In genomic region chr6:89448736-89449135, GRCm38 (mm10) we compare ENCODE assay signal across 17 mouse cellular contexts.
DNase-seq lines count a peak whose midpoint lies in the region; ATAC-seq and TF ChIP-seq lines count a peak whose summit lies in the region.
"Had no signal": no experiment of that assay in that cellular context is flagged by ENCODE, and none has a peak within 500 bp of the region (broad histone marks: within the 10 kb centered on the region; RNA-seq: fewer than 3 reads in every experiment).

No protein-coding gene starts in this region.

- ATAC-seq in frontal cortex, adult (ENCODE audit: low TSS enrichment) = peak; percentile 54
- no peak for ATAC-seq in midbrain, embryonic 14.5 days (ENCODE audit: low FRiP score, low TSS enrichment)
- no peak for ATAC-seq in midbrain, postnatal 0 days (ENCODE audit: low FRiP score)
- peak; percentile 74 for ATAC-seq in common myeloid progenitor, adult 5-6 weeks (replicated peaks; ENCODE audit: low read depth, poor library complexity, severe bottlenecking)
- peak; percentile 82 for ATAC-seq in megakaryocyte progenitor cell, adult 5-6 weeks (replicated peaks; ENCODE audit: poor library complexity)
- ATAC-seq in forebrain, embryonic 13.5 days = no peak
- ATAC-seq: forebrain, embryonic 16.5 days; inflammation-experienced regulatory T-cells, adult 6 months; midbrain, embryonic 16.5 days had no signal

- H3K4me3 ChIP-seq in midbrain, embryonic 14.5 days (replicated peaks; ENCODE audit: low read depth, low read length) = no peak overlapping the region
- H3K4me3 ChIP-seq in midbrain, postnatal 0 days (ENCODE audit: low read depth, low read length) = no peak overlapping the region
- no peak overlapping the region for H3K4me3 ChIP-seq in forebrain, embryonic 13.5 days
- H3K4me3 ChIP-seq: hindbrain, embryonic 12.5 days; lung, embryonic 15.5 days; megakaryocyte, embryonic 14.5 days had no signal

- no peak overlapping the region for H3K4me2 ChIP-seq in midbrain, embryonic 14.5 days (ENCODE audit: low read length)
- no peak overlapping the region for H3K4me2 ChIP-seq in midbrain, postnatal 0 days (ENCODE audit: low read depth, low read length, poor library complexity, severe bottlenecking)
- no peak overlapping the region for H3K4me2 ChIP-seq in forebrain, embryonic 13.5 days
- H3K4me2 ChIP-seq: hindbrain, embryonic 12.5 days; lung, embryonic 15.5 days had no signal

- no peak for TF ChIP-seq CTCF in midbrain, postnatal 0 days (IDR thresholded peaks at IDR 0.05)

- H3K27ac ChIP-seq in midbrain, embryonic 14.5 days (replicated peaks; ENCODE audit: low read depth, low read length) = 0 out of 2 replicates have a peak overlapping the region, but pooled peaks have one; percentile 16
- H3K27ac ChIP-seq in midbrain, postnatal 0 days (ENCODE audit: low read depth, low read length) = no peak overlapping the region
- no peak overlapping the region for H3K27ac ChIP-seq in forebrain, embryonic 13.5 days
- H3K27ac ChIP-seq: hindbrain, embryonic 12.5 days; lung, embryonic 15.5 days had no signal

- H3K27me3 ChIP-seq in midbrain, embryonic 14.5 days (ENCODE audit: control insufficient read depth, insufficient read depth, low read length) = no peaks in the 10 kb centered on the region
- H3K27me3 ChIP-seq in midbrain, postnatal 0 days (ENCODE audit: insufficient read depth, low read length) = no peaks in the 10 kb centered on the region
- no peaks in the 10 kb centered on the region for H3K27me3 ChIP-seq in forebrain, embryonic 13.5 days
- H3K27me3 ChIP-seq: hindbrain, embryonic 12.5 days; lung, embryonic 15.5 days had no signal

- no peaks in the 10 kb centered on the region for H3K9me3 ChIP-seq in midbrain, embryonic 14.5 days (ENCODE audit: control insufficient read depth, low read length)
- no peaks in the 10 kb centered on the region for H3K9me3 ChIP-seq in midbrain, postnatal 0 days (ENCODE audit: low read length)
- H3K9me3 ChIP-seq in forebrain, embryonic 13.5 days (replicated peaks) = no peaks in the 10 kb centered on the region
- H3K9me3 ChIP-seq: hindbrain, embryonic 12.5 days; lung, embryonic 15.5 days; megakaryocyte, embryonic 14.5 days had no signal

- no peak for DNase-seq in frontal cortex, postnatal 10 days (ENCODE audit: low spot score in 2 of 2)
- no peak for DNase-seq in midbrain, embryonic 14.5 days
- no peak for DNase-seq in midbrain, postnatal 0 days (ENCODE audit: low spot score)
- no peak for DNase-seq in frontal cortex, postnatal 14 days (ENCODE audit: low spot score in 2 of 2)
- DNase-seq: cerebellum, postnatal 14 days; right cerebral cortex, postnatal 4 days; thymus, postnatal 25 days had no signal

- no peaks in the 10 kb centered on the region for H3K36me3 ChIP-seq in midbrain, embryonic 14.5 days (ENCODE audit: control insufficient read depth, insufficient read depth, low read length)
- no peaks in the 10 kb centered on the region for H3K36me3 ChIP-seq in midbrain, postnatal 0 days (ENCODE audit: insufficient read depth, low read length)
- no peaks in the 10 kb centered on the region for H3K36me3 ChIP-seq in forebrain, embryonic 13.5 days (ENCODE audit: poor library complexity, severe bottlenecking)
- H3K36me3 ChIP-seq: hindbrain, embryonic 12.5 days; lung, embryonic 15.5 days had no signal

- H3K4me1 ChIP-seq in midbrain, embryonic 14.5 days (ENCODE audit: control insufficient read depth, insufficient read depth, low read length) = peaks cover 5% of the 10 kb centered on the region; the same call in 1 of the 2 replicates
- peaks cover 16% of the 10 kb centered on the region; the same call in 1 of the 2 replicates for H3K4me1 ChIP-seq in midbrain, postnatal 0 days (ENCODE audit: insufficient read depth, low read length)
- peaks cover 15% of the 10 kb centered on the region for H3K4me1 ChIP-seq in forebrain, embryonic 13.5 days
- H3K4me1 ChIP-seq: megakaryocyte, embryonic 14.5 days had no signal

- WGBS in midbrain, embryonic 14.5 days = 82% methylated on average over 3 of the region's 3 CpGs
- WGBS in midbrain, postnatal 0 days = 78% methylated on average over 3 of the region's 3 CpGs
- WGBS in forebrain, embryonic 13.5 days = 85% methylated on average over 3 of the region's 3 CpGs

- no peak overlapping the region for H3K9ac ChIP-seq in midbrain, embryonic 14.5 days (replicated peaks; ENCODE audit: low read length)
- H3K9ac ChIP-seq in midbrain, postnatal 0 days (replicated peaks; ENCODE audit: low read length, poor library complexity, severe bottlenecking) = no peak overlapping the region
- no peak overlapping the region for H3K9ac ChIP-seq in forebrain, embryonic 13.5 days
- H3K9ac ChIP-seq: hindbrain, embryonic 12.5 days; lung, embryonic 15.5 days had no signal

Comparison
In these comparisons a context has a peak if more than half of its experiments do, and no peak if none do; other contexts are left out.
1. ATAC-seq: peak in frontal cortex, adult (single experiment), common myeloid progenitor, adult 5-6 weeks (single experiment) and megakaryocyte progenitor cell, adult 5-6 weeks (single experiment); none in midbrain, embryonic 14.5 days (single experiment), midbrain, postnatal 0 days (single experiment) and forebrain, embryonic 13.5 days (single experiment).